Mouse (Mus musculus): ENCODE results near the gene Cd70.

- TF ChIP-seq CTCF (IDR thresholded peaks at IDR 0.05; ENCODE audit: control insufficient read depth, insufficient read depth, low read length) = no peak
- no peak for TF ChIP-seq POLR2A (IDR thresholded peaks at IDR 0.05; ENCODE audit: borderline replicate concordance, control insufficient read depth, low read depth, low read length)
These were observed 45.1 kb downstream of the Cd70 start for GRCm38 (mm10) chr17:57104496-57104895.
